Mouse (Mus musculus): ENCODE data around the gene 1700007K13Rik.
"Not testable (repeated sequence)": the region's sequence is repeated elsewhere in the genome, so short reads cannot be mapped to it uniquely, and the experiment has no call there.

The 1700007K13Rik gene

GRCm38 (mm10) chr2:28465836-28466518, at the start of gene 1700007K13Rik:
1700007K13Rik (minus strand) TSS chr2:28466332.
- in situ Hi-C loops (cut with MboI; ENCODE audit: low sequenced_read_pairs): no loop called here

GRCm38 (mm10) chr2:28514489-28514888, 48.4 kb upstream of the 1700007K13Rik start:
- in situ Hi-C loops (cut with MboI; ENCODE audit: low sequenced_read_pairs): no loop called here

GRCm38 (mm10) chr2:28513431-28514370, 47.6 kb upstream of the 1700007K13Rik start:
- in situ Hi-C loops (cut with MboI; ENCODE audit: low sequenced_read_pairs): no loop called here

GRCm38 (mm10) chr2:28512798-28513401, 46.8 kb upstream of the 1700007K13Rik start, which contains the start of gene Ralgds:
Ralgds (plus strand) TSS chr2:28513125.
- in situ Hi-C loops (cut with MboI; ENCODE audit: low sequenced_read_pairs): no loop called here

GRCm38 (mm10) chr2:28511600-28511999, 45.5 kb upstream of the 1700007K13Rik start:
- in situ Hi-C loops (cut with MboI; ENCODE audit: low sequenced_read_pairs): not testable (repeated sequence)

- in situ Hi-C loops (cut with MboI; ENCODE audit: low sequenced_read_pairs): no loop called here
Observed at GRCm38 (mm10) chr2:28506291-28506690, 40.2 kb upstream of the 1700007K13Rik start.

DNA sequence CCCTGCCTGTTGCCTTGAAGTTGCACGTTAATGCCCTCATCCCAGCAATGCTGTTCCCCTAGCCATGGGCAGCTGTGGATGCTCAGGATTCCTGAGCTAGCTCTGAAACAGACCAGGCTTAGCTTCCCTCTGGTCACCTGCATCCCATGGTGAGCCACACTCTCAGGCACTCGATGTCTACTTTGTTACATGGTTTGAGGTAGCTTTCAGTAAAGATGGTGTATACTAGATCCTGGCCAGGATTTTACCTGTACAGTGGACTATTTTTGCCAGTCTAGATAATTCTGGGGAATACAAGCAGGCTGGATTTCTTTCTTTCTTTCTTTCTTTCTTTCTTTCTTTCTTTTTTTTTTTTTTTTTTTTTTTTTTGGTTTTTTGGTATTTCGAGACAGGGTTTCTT, 39.7 kb upstream of the 1700007K13Rik start, which contains the start of gene Gm10134:
Gene Gm10134, plus strand, starts transcription at position 301 of the 400 bp plus-strand sequence.
- in situ Hi-C loops (cut with MboI; ENCODE audit: low sequenced_read_pairs): no loop called here

DNA sequence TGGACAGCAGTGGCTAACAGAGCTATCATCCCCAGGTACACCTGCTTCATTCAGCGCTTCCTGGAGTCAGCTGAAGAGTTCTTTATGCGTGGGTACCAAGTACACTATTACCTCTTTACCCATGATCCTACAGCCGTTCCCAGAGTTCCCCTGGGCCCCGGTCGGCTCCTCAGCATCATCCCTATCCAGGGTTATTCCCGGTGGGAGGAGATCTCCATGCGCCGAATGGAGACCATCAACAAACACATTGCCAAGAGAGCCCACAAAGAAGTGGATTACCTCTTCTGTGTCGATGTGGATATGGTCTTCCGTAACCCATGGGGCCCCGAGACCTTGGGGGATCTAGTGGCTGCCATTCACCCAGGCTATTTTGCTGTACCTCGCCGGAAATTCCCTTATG, 38.5 kb upstream of the 1700007K13Rik start:
- in situ Hi-C loops (cut with MboI; ENCODE audit: low sequenced_read_pairs): no loop called here

DNA sequence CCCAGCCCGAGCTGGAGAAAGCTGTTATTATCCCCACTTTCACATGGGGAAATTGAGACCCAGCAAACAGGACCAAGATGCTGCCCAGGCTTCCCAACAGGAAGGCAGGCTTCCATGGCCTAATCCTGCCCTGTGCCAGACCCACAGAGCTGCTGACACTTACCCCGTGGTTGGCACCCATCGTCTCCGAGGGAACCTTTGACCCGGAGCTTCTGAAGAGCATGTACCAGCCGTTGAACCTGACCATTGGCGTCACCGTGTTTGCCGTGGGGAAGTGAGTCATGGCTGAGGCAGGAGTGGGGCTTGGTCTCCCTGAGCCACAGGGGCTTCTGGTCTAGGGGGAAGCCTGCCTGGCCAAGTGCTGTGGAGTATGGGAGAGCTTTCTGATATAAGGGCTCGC, 36.9 kb upstream of the 1700007K13Rik start:
- in situ Hi-C loops (cut with MboI; ENCODE audit: low sequenced_read_pairs): no loop called here

DNA sequence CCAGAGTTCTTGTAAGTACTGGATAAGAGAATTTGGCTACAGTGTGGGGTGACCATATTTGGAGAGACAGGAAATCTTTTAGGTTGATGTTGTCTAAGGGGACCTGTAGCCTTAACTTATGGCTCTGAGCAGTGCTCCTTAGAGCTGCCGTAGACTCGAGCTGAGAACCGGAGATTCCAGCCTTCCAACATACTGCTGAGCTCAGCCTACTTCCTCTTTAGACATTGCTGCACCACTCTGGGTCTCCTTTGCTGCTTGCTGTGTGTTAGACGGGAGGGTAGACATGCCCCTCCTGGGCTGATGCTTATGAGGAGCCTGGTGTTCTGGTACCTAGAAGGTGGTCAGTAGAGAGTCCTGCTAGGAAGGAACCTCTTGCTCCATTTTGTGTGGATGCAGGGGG, 32.3 kb upstream of the 1700007K13Rik start:
- in situ Hi-C loops (cut with MboI; ENCODE audit: low sequenced_read_pairs): no loop called here

DNA sequence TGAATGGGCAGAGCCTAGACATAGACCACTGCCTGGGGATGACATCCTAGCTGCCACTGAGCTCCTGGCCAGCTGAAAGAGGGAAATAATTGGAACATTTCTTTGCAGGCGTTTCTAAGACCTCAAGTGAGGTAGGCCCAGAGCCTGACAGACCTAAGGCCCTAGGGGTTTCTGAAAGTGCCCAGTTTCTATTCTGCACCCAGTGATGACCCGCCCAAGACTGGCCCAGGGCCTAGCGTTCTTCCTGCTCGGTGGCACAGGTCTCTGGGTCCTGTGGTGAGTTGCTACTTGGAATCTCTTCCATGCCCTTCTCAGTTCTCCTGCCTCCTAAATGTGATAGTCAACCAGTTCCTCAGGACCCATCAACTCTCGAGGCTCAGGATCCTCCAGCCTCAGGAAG, 31.4 kb upstream of the 1700007K13Rik start:
- in situ Hi-C loops (cut with MboI; ENCODE audit: low sequenced_read_pairs): no loop called here

- in situ Hi-C loops (cut with MboI; ENCODE audit: low sequenced_read_pairs): no loop called here
Observed at GRCm38 (mm10) chr2:28496671-28497070, 30.5 kb upstream of the 1700007K13Rik start, which contains the start of gene Gbgt1. Gbgt1 (plus strand) TSS chr2:28496891.

DNA sequence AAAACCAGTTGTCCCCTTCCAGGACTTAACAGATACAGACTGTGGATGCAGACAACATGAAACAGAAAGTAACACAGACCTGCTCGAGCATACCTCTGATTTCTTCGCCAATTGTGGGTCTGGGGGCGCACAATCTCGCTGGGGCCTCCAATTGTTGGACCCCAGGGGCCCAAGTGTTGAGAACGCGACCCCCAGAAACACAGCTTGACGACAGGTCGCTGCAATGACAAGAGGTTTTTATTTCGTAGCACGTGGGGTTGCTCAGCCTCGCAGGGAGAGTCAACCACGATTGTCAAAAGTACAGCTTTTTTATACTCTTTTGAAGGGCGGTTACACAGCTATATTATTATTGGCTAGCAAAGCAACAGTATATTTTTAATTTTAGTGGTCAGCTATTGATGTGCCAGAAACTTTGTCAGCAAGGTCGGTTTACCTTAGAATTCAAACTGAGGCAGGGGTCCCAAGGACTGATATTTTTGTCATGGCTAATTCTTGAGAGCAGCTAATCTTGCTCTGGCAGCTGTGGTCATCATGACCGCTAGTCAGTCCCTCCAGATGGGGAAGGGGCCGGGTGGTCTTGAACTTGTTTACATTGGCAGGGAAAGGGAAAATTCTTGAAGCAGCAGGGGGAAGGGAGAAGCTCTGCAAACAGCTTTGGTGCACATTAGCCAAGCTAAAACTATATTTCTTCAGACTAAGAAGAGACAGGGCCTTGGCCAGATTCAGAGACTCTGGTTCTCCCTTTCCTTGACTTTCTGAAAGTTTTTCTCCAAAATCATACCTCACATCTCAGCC, 29.9 kb upstream of the 1700007K13Rik start:
- in situ Hi-C loops (cut with MboI; ENCODE audit: low sequenced_read_pairs): no loop called here

- in situ Hi-C loops (cut with MboI; ENCODE audit: low sequenced_read_pairs): no loop called here
Observed at GRCm38 (mm10) chr2:28495207-28495756, 29.1 kb upstream of the 1700007K13Rik start.

DNA sequence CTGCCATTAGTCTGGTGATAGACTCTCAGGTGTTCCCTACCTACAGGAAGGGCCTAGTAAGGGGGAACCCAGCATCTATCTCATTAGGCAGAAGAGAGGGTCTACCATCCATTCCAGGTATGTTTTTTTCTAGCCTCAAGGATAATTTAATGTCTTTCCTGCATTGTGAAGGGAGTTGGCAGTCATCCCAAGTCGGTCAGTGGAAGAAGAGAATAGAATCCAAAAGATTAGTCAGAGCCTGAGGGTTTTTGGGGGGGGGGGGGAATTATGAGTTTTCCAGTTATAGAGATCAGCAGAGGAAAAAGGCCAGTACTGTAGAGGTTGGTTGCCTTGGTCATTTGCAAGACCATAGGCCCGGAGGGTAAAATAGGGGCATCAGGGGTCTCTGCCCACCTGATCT, 28.4 kb upstream of the 1700007K13Rik start:
- in situ Hi-C loops (cut with MboI; ENCODE audit: low sequenced_read_pairs): no loop called here

DNA sequence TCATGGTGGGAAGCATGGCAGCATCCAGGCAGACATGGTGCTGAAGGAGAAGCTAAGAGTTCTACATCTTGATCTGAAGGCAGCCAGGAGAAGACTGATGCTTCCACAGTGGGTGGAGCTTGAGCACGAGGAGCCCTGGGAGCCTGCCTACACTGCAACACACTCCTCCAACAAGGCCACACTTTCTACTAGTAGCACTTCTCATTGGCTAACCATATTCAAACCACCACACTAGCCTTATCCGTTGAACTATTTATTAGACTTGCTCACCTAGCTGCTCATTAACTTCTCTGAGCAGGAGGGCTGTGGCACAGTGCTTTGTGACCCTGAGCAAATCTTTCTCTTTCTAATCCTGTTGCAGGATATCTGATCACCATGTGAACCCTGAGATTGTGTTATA, 17.7 kb upstream of the 1700007K13Rik start:
- in situ Hi-C loops (cut with MboI; ENCODE audit: low sequenced_read_pairs): no loop called here

DNA sequence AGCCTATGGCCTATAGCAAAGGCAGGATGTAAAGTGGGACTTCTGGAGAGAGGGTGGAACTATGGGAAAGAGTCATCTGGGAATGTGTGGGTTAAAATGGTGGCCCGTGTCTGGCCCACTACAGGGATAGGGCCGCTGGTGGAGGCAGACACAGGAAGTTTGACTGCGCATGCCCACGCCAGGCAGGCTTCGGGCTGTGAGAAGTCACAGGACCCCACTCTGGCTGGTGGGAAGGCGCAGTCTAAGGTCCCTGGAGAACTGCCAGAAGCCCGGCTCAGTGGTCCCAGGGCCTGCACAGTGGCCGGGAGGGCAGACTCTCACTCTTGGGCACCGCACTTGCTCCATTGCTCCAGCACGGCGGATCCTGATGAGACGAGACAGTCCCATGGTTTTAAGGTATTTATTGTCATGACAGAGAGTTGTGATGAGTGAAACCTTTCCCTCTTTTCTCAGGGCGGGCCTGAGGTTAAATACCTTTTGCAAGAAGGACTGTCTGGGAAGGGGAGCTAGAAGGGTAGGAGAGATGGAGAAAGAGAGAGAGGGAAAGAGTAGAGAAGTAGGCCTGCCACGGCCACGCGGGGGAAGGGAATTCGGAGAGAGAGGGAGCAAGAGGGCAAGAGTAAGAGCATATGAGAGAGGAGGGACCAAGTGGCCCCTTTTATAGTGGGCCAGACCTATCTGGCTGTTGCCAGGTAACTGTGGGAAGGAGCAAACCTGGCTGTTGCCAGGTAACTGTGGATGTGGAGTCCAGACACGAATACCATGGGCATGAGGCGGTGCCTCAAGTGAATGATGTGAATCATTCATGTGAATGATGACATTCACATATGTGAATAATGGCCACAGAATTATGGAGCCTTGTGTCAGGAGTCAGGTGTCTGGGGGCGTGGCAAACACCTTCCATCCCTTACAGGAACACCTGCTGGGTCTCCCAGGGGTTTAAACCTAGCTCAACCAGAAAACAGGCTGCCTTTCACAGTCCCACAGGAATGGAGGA, 13.4 kb upstream of the 1700007K13Rik start:
- in situ Hi-C loops (cut with MboI; ENCODE audit: low sequenced_read_pairs): no loop called here

- in situ Hi-C loops (cut with MboI; ENCODE audit: low sequenced_read_pairs): not testable (repeated sequence)
Observed at GRCm38 (mm10) chr2:28477993-28478392, 11.9 kb upstream of the 1700007K13Rik start.

DNA sequence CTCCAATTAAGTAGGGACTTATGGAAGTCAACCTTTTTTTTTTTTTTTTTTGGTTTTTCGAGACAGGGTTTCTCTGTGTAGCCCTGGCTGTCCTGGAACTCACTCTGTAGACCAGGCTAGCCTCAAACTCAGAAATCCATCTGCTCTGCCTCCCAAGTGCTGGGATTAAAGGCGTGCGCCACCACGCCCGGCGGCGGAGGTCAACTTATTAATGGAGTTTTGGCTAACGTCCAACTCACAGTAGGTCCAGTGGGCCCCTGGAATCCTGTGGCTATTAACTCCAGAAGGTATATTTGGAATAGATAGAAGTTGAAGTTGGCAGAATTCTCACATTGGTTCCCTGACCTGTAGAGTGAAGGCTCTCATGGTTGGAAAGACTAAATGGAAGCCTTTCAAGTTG, 5.9 kb upstream of the 1700007K13Rik start:
- in situ Hi-C loops (cut with MboI; ENCODE audit: low sequenced_read_pairs): not testable (repeated sequence)
